Mouse (Mus musculus) heart, adult 2 months (tissue): ENCODE measurements around the gene Slc16a4.

Experiments
- EP300 ChIP-seq: fragments of 200-500 bp; IDR thresholded peaks from 2 replicates; pipeline ENCODE4 v1.6.1; 2011; ENCODE audit warnings: low read depth, low read length, control low read depth; ENCODE audit not compliant: insufficient read depth
- POLR2A ChIP-seq: fragments of 200-500 bp; IDR thresholded peaks from 2 replicates; pipeline ENCODE4 v1.6.1; 2011; ENCODE audit warnings: mild to moderate bottlenecking, low read depth, low read length, control low read depth; ENCODE audit not compliant: insufficient read depth

DNA sequence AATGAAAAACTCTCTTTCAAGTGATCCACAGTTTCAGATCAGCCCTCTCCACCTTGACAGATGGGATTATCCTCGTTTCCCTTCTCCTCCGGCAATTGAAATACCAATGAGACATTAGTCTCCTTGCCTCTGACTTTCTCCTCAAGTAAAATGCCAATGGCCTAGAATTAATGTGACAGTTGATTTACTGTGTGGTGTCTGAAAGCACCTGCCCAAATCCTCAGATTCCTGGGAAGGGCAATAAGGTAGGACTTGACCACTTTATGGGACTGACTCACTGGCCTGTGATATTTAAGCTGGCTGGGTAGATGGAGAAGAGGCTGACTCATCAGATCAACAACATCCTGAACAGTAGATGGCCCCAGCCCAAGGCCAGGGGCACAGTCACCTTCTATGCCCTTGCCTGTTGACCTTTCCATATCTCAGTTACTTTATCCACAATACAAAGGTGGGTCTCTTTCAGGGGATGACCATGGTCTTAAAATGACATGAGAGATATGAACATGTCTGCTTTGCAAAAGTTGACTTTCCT lies 24.1 kb upstream of the Slc16a4 start:
- TF ChIP-seq POLR2A, result no peak
- TF ChIP-seq EP300, result no peak
